8 mouse cellular contexts compared by ENCODE assay signal in genomic region chr17:12791420-12791819, GRCm38 (mm10). TPM values are rescaled to one million over a fixed set of nuclear protein-coding genes. Genes with fewer than 3 reads are reported as not detected.
DNase-seq lines count a peak whose midpoint lies in the region; ATAC-seq lines count a peak whose summit lies in the region.

No protein-coding gene starts in this region.

- H3K27ac ChIP-seq in midbrain, embryonic 10.5 days (replicated peaks) = 0 out of 2 replicates have a peak overlapping the region, but pooled peaks have one; percentile 9
- no peak overlapping the region for H3K27ac ChIP-seq in midbrain, embryonic 11.5 days (ENCODE audit: low read depth, low read length)
- H3K27ac ChIP-seq in intestine, embryonic 16.5 days (ENCODE audit: low read length) = peak overlapping the region; percentile 88

- peaks cover 14% of the 10 kb centered on the region for H3K9me3 ChIP-seq in midbrain, embryonic 10.5 days (replicated peaks)
- no peaks in the 10 kb centered on the region for H3K9me3 ChIP-seq in midbrain, embryonic 11.5 days (ENCODE audit: control insufficient read depth, low read length)
- no peaks in the 10 kb centered on the region for H3K9me3 ChIP-seq in intestine, embryonic 16.5 days (ENCODE audit: control insufficient read depth, low read length)

- H3K9ac ChIP-seq in midbrain, embryonic 11.5 days (ENCODE audit: low read length) = no peak overlapping the region
- no peak overlapping the region for H3K9ac ChIP-seq in intestine, embryonic 16.5 days (ENCODE audit: low read depth, low read length)

- H3K27me3 ChIP-seq in midbrain, embryonic 10.5 days (ENCODE audit: low read depth, poor library complexity, severe bottlenecking) = peaks cover 60% of the 10 kb centered on the region
- H3K27me3 ChIP-seq in midbrain, embryonic 11.5 days (ENCODE audit: control insufficient read depth, insufficient read depth, low read length) = peaks cover 5% of the 10 kb centered on the region; the same call in 1 of the 2 replicates
- no peaks in the 10 kb centered on the region for H3K27me3 ChIP-seq in intestine, embryonic 16.5 days (replicated peaks; ENCODE audit: control insufficient read depth, insufficient read depth, low read length)

- no peak overlapping the region for H3K4me3 ChIP-seq in midbrain, embryonic 10.5 days
- H3K4me3 ChIP-seq in midbrain, embryonic 11.5 days (ENCODE audit: low read depth, low read length) = no peak overlapping the region
- H3K4me3 ChIP-seq in intestine, embryonic 16.5 days (ENCODE audit: low read length) = no peak overlapping the region

- H3K4me1 ChIP-seq in midbrain, embryonic 10.5 days = peaks cover 26% of the 10 kb centered on the region
- H3K4me1 ChIP-seq in midbrain, embryonic 11.5 days (ENCODE audit: control insufficient read depth, insufficient read depth, low read length) = peaks cover 13% of the 10 kb centered on the region
- H3K4me1 ChIP-seq in intestine, embryonic 16.5 days (ENCODE audit: control insufficient read depth, insufficient read depth, low read length) = peaks cover 53% of the 10 kb centered on the region

- no peaks in the 10 kb centered on the region for H3K36me3 ChIP-seq in midbrain, embryonic 10.5 days
- H3K36me3 ChIP-seq in midbrain, embryonic 11.5 days (ENCODE audit: control insufficient read depth, insufficient read depth, low read length) = no peaks in the 10 kb centered on the region
- 0 out of 2 replicates have a peak, but pooled peaks cover 3% of the 10 kb centered on the region for H3K36me3 ChIP-seq in intestine, embryonic 16.5 days (ENCODE audit: control insufficient read depth, insufficient read depth, low read length)

- no peak for ATAC-seq in midbrain, embryonic 11.5 days (ENCODE audit: low FRiP score)
- ATAC-seq in intestine, embryonic 16.5 days = no peak

- no peak for DNase-seq in midbrain, embryonic 10.5 days (ENCODE audit: low spot score)
- DNase-seq in midbrain, embryonic 11.5 days (ENCODE audit: low spot score, missing footprints) = no peak
- peak; percentile 55 for DNase-seq in gastrocnemius, postnatal 25 days
- peak; percentile 62 for DNase-seq in lung, postnatal 25 days (ENCODE audit: low spot score)
- no peak for DNase-seq in ovary, postnatal 36 days (ENCODE audit: low spot score)
- DNase-seq in right cerebral cortex, adult 2 months (ENCODE audit: low spot score in 2 of 2) = no peak
- DNase-seq in testis, postnatal 14 days (ENCODE audit: low spot score) = no peak

- WGBS in midbrain, embryonic 10.5 days = 55% methylated on average over 4 of the region's 4 CpGs
- WGBS in midbrain, embryonic 11.5 days = 37% methylated on average over 4 of the region's 4 CpGs
- WGBS in intestine, embryonic 16.5 days = 41% methylated on average over 4 of the region's 4 CpGs

- H3K4me2 ChIP-seq in midbrain, embryonic 11.5 days = no peak overlapping the region
- H3K4me2 ChIP-seq in intestine, embryonic 16.5 days (ENCODE audit: low read depth, low read length) = no peak overlapping the region; the same call in 1 of the 2 replicates

RNA-seq across cellular contexts. Expression of gene Igf2r, which starts 22.0 kb away (rescaled TPM):
- 16.3 and 18.0 TPM in 2 replicates for polyA plus RNA-seq in midbrain, embryonic 10.5 days (2016; fragmentation: Nextera tagmentation; extraction: Ambion mirVana)
- 13.3 and 14.9 TPM in 2 replicates for polyA plus RNA-seq in midbrain, embryonic 11.5 days (2014; fragmentation: Nextera tagmentation; extraction: Ambion mirVana)
- 10 to 100 TPM; 44.6 to 45.8 TPM for total RNA-seq in gastrocnemius, postnatal 25 days (2021)
- polyA plus RNA-seq in intestine, embryonic 16.5 days (2015; fragmentation: Nextera tagmentation; extraction: Ambion mirVana) = 26.6 and 36.2 TPM in 2 replicates

Comparison
In these comparisons a context has a peak if more than half of its experiments do, and no peak if none do; other contexts are left out.
1. DNase-seq: peak in gastrocnemius, postnatal 25 days (single experiment) and lung, postnatal 25 days (single experiment); none in midbrain, embryonic 10.5 days (single experiment), midbrain, embryonic 11.5 days (single experiment), ovary, postnatal 36 days (single experiment), right cerebral cortex, adult 2 months (0 of 2) and testis, postnatal 14 days (single experiment).